Mouse (Mus musculus): ENCODE measurements around the gene Cyba. TPM values are rescaled to one million over a fixed set of nuclear protein-coding genes. Genes with fewer than 3 reads are reported as not detected.

Gene Cyba
- total RNA-seq, 4 experiments from 2014 or later, result 34.3 to 52.7 (median 43.6) TPM

GRCm38 (mm10) chr8:122421376-122422070 is 11.2 kb downstream of the Cyba start, which contains the start of gene Il17c:
TSS of gene Il17c (plus strand) at chr8:122422020.
- no peak for DNase-seq

- no peak for DNase-seq
These were observed 12.7 kb downstream of the Cyba start for GRCm38 (mm10) chr8:122419881-122420555.

GRCm38 (mm10) chr8:122415554-122415953 is 17.2 kb downstream of the Cyba start:
- DNase-seq, result no peak

- DNase-seq, result no peak
These were observed 18.4 kb downstream of the Cyba start for GRCm38 (mm10) chr8:122414311-122414710.

GRCm38 (mm10) chr8:122407678-122408077 is 25.1 kb downstream of the Cyba start:
- DNase-seq, result no peak

- no peak for DNase-seq
These were observed 27.5 kb downstream of the Cyba start for GRCm38 (mm10) chr8:122405146-122405805.

GRCm38 (mm10) chr8:122398186-122398585 is 34.5 kb downstream of the Cyba start:
- DNase-seq, result no peak

- no peak for DNase-seq
These were observed 37.4 kb downstream of the Cyba start for GRCm38 (mm10) chr8:122395291-122395690.

GRCm38 (mm10) chr8:122393717-122394116 is 39.0 kb downstream of the Cyba start:
- DNase-seq, result no peak

GRCm38 (mm10) chr8:122390758-122391157 is 42.0 kb downstream of the Cyba start:
- DNase-seq, result no peak

- DNase-seq, result no peak
These were observed 43.4 kb downstream of the Cyba start for GRCm38 (mm10) chr8:122389357-122389756.

GRCm38 (mm10) chr8:122383039-122383438 is 49.7 kb downstream of the Cyba start:
- DNase-seq, result no peak

GRCm38 (mm10) chr8:122376365-122377231 is 56.1 kb downstream of the Cyba start, which contains the start of gene Zc3h18:
TSS of gene Zc3h18 (plus strand) at chr8:122376609.
- DNase-seq, result peak; percentile 99

GRCm38 (mm10) chr8:122375751-122376364 is 56.9 kb downstream of the Cyba start:
- DNase-seq, result no peak

- DNase-seq, result no peak
These were observed 57.4 kb downstream of the Cyba start for GRCm38 (mm10) chr8:122375320-122375719.

Small RNA genes lying within 50 kb of the gene (microRNA-seq; reads per million reads assigned to microRNA genes)
- gene Gm24366, result 0 reads per million in 2 experiments

Other genes starting within 250 kb of the Cyba start
- 10 to 100 TPM; 17.3 to 35.3 (median 28.0) TPM for gene Zfpm1, start 150.8 kb downstream of the Cyba start, total RNA-seq (2022)
- not detected for gene Trhr2, start 72.2 kb downstream of the Cyba start, total RNA-seq (2022)
- 10 to 100 TPM; 38.4 to 55.0 (median 47.0) TPM for gene Zc3h18, start 56.3 kb downstream of the Cyba start, total RNA-seq (2022)
- under 1 TPM in 1 of 4 experiments, not detected in 3; 0.43 TPM for gene Il17c, start 10.9 kb downstream of the Cyba start, total RNA-seq (2022)
- gene Mvd, start 10.5 kb upstream of the Cyba start, total RNA-seq (2022), result 10 to 100 TPM; 16.7 to 33.1 (median 22.0) TPM
- gene Snai3, start 27.8 kb upstream of the Cyba start, total RNA-seq (2022), result not detected
- 10 to 100 TPM; 46.3 to 68.8 (median 57.7) TPM for gene Rnf166, start 43.1 kb upstream of the Cyba start, total RNA-seq (2022)
- gene Ctu2, start 43.2 kb upstream of the Cyba start, total RNA-seq (2022), result 10 to 100 TPM; 25.8 to 28.5 (median 26.2) TPM
- gene Piezo1, start 118.4 kb upstream of the Cyba start, total RNA-seq (2022), result 10 to 100 TPM; 13.8 to 25.2 (median 18.5) TPM
- 1 to 10 TPM; 4.8 to 9.9 (median 8.2) TPM for gene Cdt1, start 135.1 kb upstream of the Cyba start, total RNA-seq (2022)
- 100 to 1,000 TPM in 3 of 4 experiments, 10 to 100 TPM in 1; 83.4 to 110 (median 106) TPM for gene Aprt, start 144.0 kb upstream of the Cyba start, total RNA-seq (2022)
- gene Galns, start 178.5 kb upstream of the Cyba start, total RNA-seq (2022), result 10 to 100 TPM in 2 of 4 experiments, 1 to 10 TPM in 2; 6.4 to 11.6 (median 9.1) TPM
- 10 to 100 TPM; 61.7 to 64.9 (median 62.9) TPM for gene Trappc2l, start 178.7 kb upstream of the Cyba start, total RNA-seq (2022)
- gene Pabpn1l, start 189.8 kb upstream of the Cyba start, total RNA-seq (2022), result not detected

All from adrenal gland, adult 8-10 months (tissue).